Mouse (Mus musculus): ENCODE measurements at regions not wholly inside any gene's neighbourhood (a gene's known extent, or its start where the extent isn't known, plus 50 kb on each side); places are given as distances from the start of the nearest gene placed in this dataset.

DNA sequence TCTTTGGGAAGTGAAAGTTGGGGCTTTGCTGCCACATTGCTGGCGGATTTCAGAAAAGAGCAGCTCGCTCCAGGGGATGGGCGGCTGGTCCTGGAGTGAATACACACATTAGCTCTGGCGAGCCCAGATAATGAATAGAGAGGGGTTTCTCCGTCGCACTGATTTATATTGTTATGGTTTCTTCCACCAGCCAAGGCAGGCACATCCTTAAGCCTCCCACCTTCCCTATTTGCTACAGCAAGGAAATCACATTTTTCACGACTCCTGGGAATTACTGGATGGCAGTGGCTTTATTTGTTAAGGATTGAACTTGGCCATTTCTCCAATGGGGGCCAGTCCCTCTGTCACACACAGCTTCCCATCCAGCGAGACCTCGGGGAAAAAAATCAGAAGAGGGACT lies 71.3 kb upstream of the Aldh1b1 start:
- no peak overlapping the region for H3K4me3 ChIP-seq (ENCODE audit: low read depth, low read length)
- H3K36me3 ChIP-seq (ENCODE audit: control insufficient read depth, insufficient read depth, low read length): no peaks in the 10 kb centered on the region
- no peaks in the 10 kb centered on the region for H3K27me3 ChIP-seq (ENCODE audit: control insufficient read depth, insufficient read depth, low read length)
- TF ChIP-seq CTCF (IDR thresholded peaks at IDR 0.05; ENCODE audit: extremely low read depth, insufficient read length, insufficient replicate concordance, low read depth, low read length) (no peak), POLR2A (IDR thresholded peaks at IDR 0.05; ENCODE audit: low read depth, low read length) (no peak)
- H3K27ac ChIP-seq (ENCODE audit: insufficient read depth, low read depth, low read length): no peak overlapping the region
- H3K4me1 ChIP-seq (ENCODE audit: control insufficient read depth, insufficient read depth, insufficient read length, low read length): no peaks in the 10 kb centered on the region
- 81% methylated on average over 9 of the region's 9 CpGs for WGBS

DNA sequence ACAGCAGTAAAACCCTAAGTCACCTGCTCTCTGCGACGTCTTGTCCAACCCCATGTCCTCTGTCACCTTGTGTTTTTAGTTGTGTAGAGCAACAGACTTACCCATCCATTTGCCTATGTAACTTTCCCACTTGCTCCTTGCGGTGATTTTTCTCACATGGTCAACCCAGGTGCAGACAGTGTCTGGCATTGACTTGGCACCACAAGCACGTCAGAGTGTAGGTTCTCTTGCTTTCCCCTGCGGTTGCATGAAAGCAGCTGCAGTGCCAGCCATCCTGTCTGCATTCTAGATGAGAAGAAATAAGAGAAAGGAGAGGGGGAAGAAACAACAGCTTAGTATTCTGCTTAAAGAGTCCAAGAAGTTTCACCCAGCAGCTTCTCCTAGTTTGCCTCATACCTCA lies 72.0 kb upstream of the Aldh1b1 start:
- 89% methylated on average over 5 of the region's 5 CpGs for WGBS
- Histone ChIP-seq H3K4me1 (ENCODE audit: control insufficient read depth, insufficient read depth, insufficient read length, low read length) (no peaks in the 10 kb centered on the region), H3K27ac (ENCODE audit: insufficient read depth, low read depth, low read length) (no peak overlapping the region), H3K4me3 (ENCODE audit: low read depth, low read length) (no peak overlapping the region), H3K36me3 (ENCODE audit: control insufficient read depth, insufficient read depth, low read length) (no peaks in the 10 kb centered on the region), H3K27me3 (ENCODE audit: control insufficient read depth, insufficient read depth, low read length) (no peaks in the 10 kb centered on the region)
- TF ChIP-seq POLR2A (IDR thresholded peaks at IDR 0.05; ENCODE audit: low read depth, low read length) (no peak), CTCF (IDR thresholded peaks at IDR 0.05; ENCODE audit: extremely low read depth, insufficient read length, insufficient replicate concordance, low read depth, low read length) (no peak)

DNA sequence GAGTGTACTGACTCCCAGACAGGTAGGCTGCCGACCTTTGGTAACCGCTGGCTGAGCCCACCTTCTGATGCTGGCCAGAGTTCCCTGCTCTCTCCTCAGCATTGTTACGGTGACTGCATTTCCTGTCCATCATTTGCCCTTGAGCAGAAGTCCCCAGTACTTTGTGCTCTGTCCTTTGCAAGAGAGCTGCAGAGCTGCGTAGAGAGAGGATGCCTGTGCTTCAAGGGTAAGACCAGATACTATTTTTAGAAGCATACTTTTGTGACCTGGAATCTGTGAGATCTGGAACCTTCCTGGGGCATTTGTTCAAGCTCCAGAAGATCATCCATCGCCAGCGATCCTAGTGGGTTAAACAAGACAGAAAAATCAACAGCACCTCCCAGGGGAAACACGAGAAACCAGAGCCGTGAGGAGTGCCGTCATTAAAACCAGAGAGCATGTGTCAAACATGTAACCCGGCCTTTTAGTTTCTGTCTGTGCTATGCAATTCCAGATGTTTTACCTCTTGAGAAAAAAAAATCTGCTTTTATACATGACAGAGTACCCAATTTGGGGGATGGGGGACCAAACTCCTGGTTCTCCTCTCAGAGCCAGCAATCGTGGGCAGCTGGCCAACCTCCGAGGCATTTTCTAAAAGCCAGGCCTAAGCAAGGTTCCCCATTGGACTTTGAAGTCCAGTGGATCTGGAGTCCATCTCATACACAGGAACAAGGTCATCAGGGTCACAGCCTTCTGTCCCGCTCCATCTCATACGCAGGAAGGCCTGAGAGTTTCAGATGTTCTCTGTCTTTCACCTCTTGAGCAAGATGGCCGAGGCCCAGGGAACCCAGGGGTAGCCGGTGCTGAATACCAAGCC lies 73.5 kb upstream of the Aldh1b1 start:
- H3K36me3 ChIP-seq (ENCODE audit: control insufficient read depth, insufficient read depth, low read length): no peaks in the 10 kb centered on the region
- H3K27ac ChIP-seq (ENCODE audit: insufficient read depth, low read depth, low read length): no peak overlapping the region
- no peaks in the 10 kb centered on the region for H3K27me3 ChIP-seq (ENCODE audit: control insufficient read depth, insufficient read depth, low read length)
- no peak overlapping the region for H3K4me3 ChIP-seq (ENCODE audit: low read depth, low read length)
- TF ChIP-seq POLR2A (IDR thresholded peaks at IDR 0.05; ENCODE audit: low read depth, low read length) (no peak), CTCF (IDR thresholded peaks at IDR 0.05; ENCODE audit: extremely low read depth, insufficient read length, insufficient replicate concordance, low read depth, low read length) (no peak)
- 79% methylated on average over 16 of the region's 16 CpGs for WGBS
- no peaks in the 10 kb centered on the region for H3K4me1 ChIP-seq (ENCODE audit: control insufficient read depth, insufficient read depth, insufficient read length, low read length)

DNA sequence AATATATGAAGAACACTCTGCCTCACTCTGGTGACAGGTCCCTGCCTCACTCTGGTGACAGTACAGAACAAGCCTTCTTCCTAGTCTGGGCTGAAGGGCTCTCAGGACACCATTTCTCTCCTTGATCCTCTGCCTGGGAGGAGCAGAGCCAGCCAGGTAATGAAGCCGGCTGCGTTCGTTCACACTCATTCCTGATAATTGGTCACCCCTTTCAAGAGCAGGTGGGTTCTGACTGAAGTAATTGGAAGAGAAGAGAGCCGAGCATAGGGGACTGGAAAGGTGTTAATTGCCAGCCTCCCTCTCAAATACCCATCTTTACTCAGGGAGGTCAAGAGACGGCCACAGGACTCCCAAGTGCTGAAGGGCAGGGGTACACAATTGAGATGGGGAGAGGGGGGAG lies 78.5 kb upstream of the Aldh1b1 start:
- Histone ChIP-seq H3K4me3 (ENCODE audit: low read depth, low read length) (no peak overlapping the region), H3K36me3 (ENCODE audit: control insufficient read depth, insufficient read depth, low read length) (no peaks in the 10 kb centered on the region), H3K27me3 (ENCODE audit: control insufficient read depth, insufficient read depth, low read length) (no peaks in the 10 kb centered on the region), H3K4me1 (ENCODE audit: control insufficient read depth, insufficient read depth, insufficient read length, low read length) (no peaks in the 10 kb centered on the region), H3K27ac (ENCODE audit: insufficient read depth, low read depth, low read length) (no peak overlapping the region)
- 70% methylated on average over 5 of the region's 5 CpGs for WGBS
- TF ChIP-seq CTCF (IDR thresholded peaks at IDR 0.05; ENCODE audit: extremely low read depth, insufficient read length, insufficient replicate concordance, low read depth, low read length) (no peak), POLR2A (IDR thresholded peaks at IDR 0.05; ENCODE audit: low read depth, low read length) (no peak)

DNA sequence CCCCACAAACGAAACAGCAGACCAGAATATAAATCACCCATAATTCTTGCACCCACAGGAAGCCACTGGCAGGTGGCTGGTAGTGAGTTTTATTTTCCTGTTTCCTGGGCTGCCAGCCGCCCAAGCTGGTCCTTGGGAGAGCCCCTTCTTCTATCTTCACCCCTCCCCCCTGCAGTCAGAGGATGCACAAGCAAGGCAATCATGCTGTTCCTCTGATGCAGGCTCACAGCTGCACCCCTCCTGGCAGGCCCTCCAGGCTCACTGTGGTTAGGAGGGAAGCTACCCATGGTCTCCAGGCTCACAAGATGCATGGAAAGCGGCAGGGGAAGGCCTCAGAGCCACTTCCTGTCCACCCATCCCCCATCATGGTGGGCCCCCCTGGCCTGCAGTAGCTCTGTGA lies 79.3 kb upstream of the Aldh1b1 start:
- no peak overlapping the region for H3K27ac ChIP-seq (ENCODE audit: insufficient read depth, low read depth, low read length)
- no peaks in the 10 kb centered on the region for H3K4me1 ChIP-seq (ENCODE audit: control insufficient read depth, insufficient read depth, insufficient read length, low read length)
- no peaks in the 10 kb centered on the region for H3K27me3 ChIP-seq (ENCODE audit: control insufficient read depth, insufficient read depth, low read length)
- 58% methylated on average over 3 of the region's 3 CpGs for WGBS
- TF ChIP-seq POLR2A (IDR thresholded peaks at IDR 0.05; ENCODE audit: low read depth, low read length): no peak
- no peak for TF ChIP-seq CTCF (IDR thresholded peaks at IDR 0.05; ENCODE audit: extremely low read depth, insufficient read length, insufficient replicate concordance, low read depth, low read length)
- no peak overlapping the region for H3K4me3 ChIP-seq (ENCODE audit: low read depth, low read length)
- no peaks in the 10 kb centered on the region for H3K36me3 ChIP-seq (ENCODE audit: control insufficient read depth, insufficient read depth, low read length)

DNA sequence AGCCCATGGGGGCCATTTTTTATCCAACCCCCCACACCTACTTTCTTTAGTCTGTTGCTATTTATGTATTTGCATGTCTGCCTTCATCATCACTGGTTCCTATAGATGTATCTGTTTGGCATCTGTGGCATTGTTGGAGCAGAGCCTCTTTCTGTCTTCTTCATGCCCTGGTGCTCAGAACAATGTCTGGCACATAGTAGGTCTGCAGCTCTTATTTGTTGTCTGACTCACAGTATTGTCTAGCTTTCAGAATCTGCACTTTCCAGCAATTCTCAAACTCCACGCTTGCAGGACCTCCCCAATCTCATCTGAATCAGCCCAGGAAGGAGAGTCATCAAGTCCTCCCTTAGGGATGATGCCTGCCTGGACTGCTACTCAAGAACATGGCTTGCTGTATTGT lies 82.9 kb upstream of the Aldh1b1 start:
- 0 out of 2 replicates have a peak, but pooled peaks cover 2% of the 10 kb centered on the region for H3K27me3 ChIP-seq (ENCODE audit: control insufficient read depth, insufficient read depth, low read length)
- TF ChIP-seq POLR2A (IDR thresholded peaks at IDR 0.05; ENCODE audit: low read depth, low read length) (no peak), CTCF (IDR thresholded peaks at IDR 0.05; ENCODE audit: extremely low read depth, insufficient read length, insufficient replicate concordance, low read depth, low read length) (no peak)
- H3K36me3 ChIP-seq (ENCODE audit: control insufficient read depth, insufficient read depth, low read length): no peaks in the 10 kb centered on the region
- WGBS: 67% methylated on average over 1 of the region's 1 CpGs
- H3K4me3 ChIP-seq (ENCODE audit: low read depth, low read length): no peak overlapping the region
- no peaks in the 10 kb centered on the region for H3K4me1 ChIP-seq (ENCODE audit: control insufficient read depth, insufficient read depth, insufficient read length, low read length)
- H3K27ac ChIP-seq (ENCODE audit: insufficient read depth, low read depth, low read length): no peak overlapping the region

DNA sequence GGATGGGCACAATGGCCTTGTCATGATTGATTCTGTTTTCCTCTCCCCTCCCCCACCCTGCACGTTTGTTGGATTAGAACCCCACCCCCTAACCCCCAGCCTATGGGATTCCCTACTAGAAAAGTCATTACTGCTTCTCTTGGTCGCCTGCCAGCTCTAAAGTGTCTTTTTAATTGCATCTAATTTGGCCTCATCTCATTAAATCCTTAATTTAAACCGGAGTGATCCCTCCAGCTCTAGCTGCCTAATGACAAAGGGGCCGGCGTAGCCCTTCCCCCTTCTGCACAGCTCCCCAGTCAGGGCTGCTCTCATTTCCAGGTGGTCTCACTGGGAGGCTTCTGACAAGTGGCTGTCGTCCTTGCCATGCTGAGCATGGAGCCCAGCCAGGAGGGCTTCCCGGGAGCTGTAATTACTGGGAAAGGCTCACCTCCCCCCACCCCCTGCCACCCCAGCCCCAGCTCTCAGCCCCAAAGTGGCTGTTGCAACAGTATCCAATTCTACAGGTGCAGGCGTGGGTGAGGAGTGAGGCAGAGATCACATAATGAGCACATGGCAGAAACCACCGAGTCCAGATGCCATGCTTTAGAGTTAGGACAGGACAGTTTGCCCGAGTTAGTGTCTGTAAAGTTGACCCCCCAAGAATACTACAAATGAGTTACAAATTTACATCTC lies 84.8 kb upstream of the Aldh1b1 start:
- TF ChIP-seq POLR2A (IDR thresholded peaks at IDR 0.05; ENCODE audit: low read depth, low read length): no peak
- 47% methylated on average over 10 of the region's 10 CpGs for WGBS

More for the DNA sequence above, 84.8 kb upstream of the Aldh1b1 start:
- Histone ChIP-seq H3K27me3 (ENCODE audit: control insufficient read depth, insufficient read depth, low read length) (0 out of 2 replicates have a peak, but pooled peaks cover 2% of the 10 kb centered on the region), H3K36me3 (ENCODE audit: control insufficient read depth, insufficient read depth, low read length) (no peaks in the 10 kb centered on the region), H3K4me1 (ENCODE audit: control insufficient read depth, insufficient read depth, insufficient read length, low read length) (no peaks in the 10 kb centered on the region), H3K4me3 (ENCODE audit: low read depth, low read length) (no peak overlapping the region), H3K27ac (ENCODE audit: insufficient read depth, low read depth, low read length) (no peak overlapping the region)
